Mouse (Mus musculus): ENCODE results near the gene Jdp2.

Jdp2 gene

GRCm38 (mm10) chr12:85670080-85670479 is 71.3 kb downstream of the Jdp2 start:
- H3K27me3 ChIP-seq (ENCODE audit: insufficient read depth, low read length): peaks cover 17% of the 10 kb centered on the region
- H3K36me3 ChIP-seq (ENCODE audit: insufficient read depth, low read length): no peaks in the 10 kb centered on the region
- peaks cover 30% of the 10 kb centered on the region for H3K4me1 ChIP-seq (replicated peaks; ENCODE audit: low read depth, low read length)
- TF ChIP-seq CTCF (conservative IDR thresholded peaks at IDR 0.05; ENCODE audit: low read length) (no peak), POU5F1 (IDR thresholded peaks at IDR 0.05; ENCODE audit: borderline replicate concordance, low read length) (no peak), NANOG (IDR thresholded peaks at IDR 0.05; ENCODE audit: borderline replicate concordance, low read length) (no peak)
- H3K4me3 ChIP-seq (replicated peaks; ENCODE audit: low read length): no peak overlapping the region
- peaks cover 8% of the 10 kb centered on the region for H3K9me3 ChIP-seq (ENCODE audit: low read length)

GRCm38 (mm10) chr12:85673914-85674313 is 75.1 kb downstream of the Jdp2 start:
- TF ChIP-seq CTCF (conservative IDR thresholded peaks at IDR 0.05; ENCODE audit: low read length) (no peak), NANOG (IDR thresholded peaks at IDR 0.05; ENCODE audit: borderline replicate concordance, low read length) (no peak), POU5F1 (IDR thresholded peaks at IDR 0.05; ENCODE audit: borderline replicate concordance, low read length) (no peak)
- Histone ChIP-seq H3K4me3 (replicated peaks; ENCODE audit: low read length) (no peak overlapping the region), H3K4me1 (replicated peaks; ENCODE audit: low read depth, low read length) (0 out of 2 replicates have a peak, but pooled peaks cover 4% of the 10 kb centered on the region), H3K27me3 (ENCODE audit: insufficient read depth, low read length) (peaks cover 10% of the 10 kb centered on the region; the same call in 1 of the 2 replicates), H3K36me3 (ENCODE audit: insufficient read depth, low read length) (no peaks in the 10 kb centered on the region), H3K9me3 (ENCODE audit: low read length) (peaks cover 13% of the 10 kb centered on the region)

DNA sequence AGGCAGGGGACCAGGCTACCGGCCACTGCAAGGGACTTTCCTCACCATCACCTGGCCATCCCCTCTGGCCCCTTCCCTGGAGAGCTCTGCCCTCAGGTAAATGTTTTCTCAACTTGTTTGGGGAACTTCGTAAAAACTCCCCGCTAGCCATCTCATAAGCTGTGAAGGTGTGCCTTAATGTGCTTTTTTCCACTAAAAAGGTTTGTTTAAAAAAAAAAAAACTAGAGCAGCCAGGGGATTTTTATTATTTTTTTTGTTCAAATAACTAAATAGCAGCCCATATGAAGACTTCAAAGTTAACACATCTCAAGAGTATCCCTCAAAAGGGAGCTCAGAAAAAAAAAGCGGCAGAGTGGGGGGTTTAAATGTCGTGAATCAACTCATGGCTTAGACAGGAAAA is 80.3 kb downstream of the Jdp2 start:
- Histone ChIP-seq H3K36me3 (ENCODE audit: insufficient read depth, low read length) (no peaks in the 10 kb centered on the region), H3K9me3 (ENCODE audit: low read length) (0 out of 2 replicates have a peak, but pooled peaks cover 5% of the 10 kb centered on the region), H3K27me3 (ENCODE audit: insufficient read depth, low read length) (peaks cover 12% of the 10 kb centered on the region), H3K4me1 (replicated peaks; ENCODE audit: low read depth, low read length) (0 out of 2 replicates have a peak, but pooled peaks cover 4% of the 10 kb centered on the region), H3K4me3 (replicated peaks; ENCODE audit: low read length) (no peak overlapping the region)
- TF ChIP-seq CTCF (conservative IDR thresholded peaks at IDR 0.05; ENCODE audit: low read length) (no peak), POU5F1 (IDR thresholded peaks at IDR 0.05; ENCODE audit: borderline replicate concordance, low read length) (no peak), NANOG (IDR thresholded peaks at IDR 0.05; ENCODE audit: borderline replicate concordance, low read length) (no peak)

GRCm38 (mm10) chr12:85679808-85680207 is 81.0 kb downstream of the Jdp2 start:
- H3K36me3 ChIP-seq (ENCODE audit: insufficient read depth, low read length): no peaks in the 10 kb centered on the region
- TF ChIP-seq POU5F1 (IDR thresholded peaks at IDR 0.05; ENCODE audit: borderline replicate concordance, low read length) (no peak), NANOG (IDR thresholded peaks at IDR 0.05; ENCODE audit: borderline replicate concordance, low read length) (no peak), CTCF (conservative IDR thresholded peaks at IDR 0.05; ENCODE audit: low read length) (no peak)
- no peak overlapping the region for H3K4me3 ChIP-seq (replicated peaks; ENCODE audit: low read length)
- H3K4me1 ChIP-seq (replicated peaks; ENCODE audit: low read depth, low read length): 0 out of 2 replicates have a peak, but pooled peaks cover 4% of the 10 kb centered on the region
- peaks cover 12% of the 10 kb centered on the region for H3K27me3 ChIP-seq (ENCODE audit: insufficient read depth, low read length)
- 0 out of 2 replicates have a peak, but pooled peaks cover 5% of the 10 kb centered on the region for H3K9me3 ChIP-seq (ENCODE audit: low read length)

GRCm38 (mm10) chr12:85682328-85682727 is 83.5 kb downstream of the Jdp2 start:
- peaks cover 31% of the 10 kb centered on the region for H3K27me3 ChIP-seq (ENCODE audit: insufficient read depth, low read length)

GRCm38 (mm10) chr12:85684411-85685275 is 85.8 kb downstream of the Jdp2 start:
- Histone ChIP-seq H3K36me3 (ENCODE audit: insufficient read depth, low read length) (no peaks in the 10 kb centered on the region), H3K9me3 (ENCODE audit: low read length) (no peaks in the 10 kb centered on the region), H3K4me3 (replicated peaks; ENCODE audit: low read length) (no peak overlapping the region), H3K4me1 (replicated peaks; ENCODE audit: low read depth, low read length) (peaks cover 11% of the 10 kb centered on the region), H3K27me3 (ENCODE audit: insufficient read depth, low read length) (peaks cover 43% of the 10 kb centered on the region)
- TF ChIP-seq POU5F1 (IDR thresholded peaks at IDR 0.05; ENCODE audit: borderline replicate concordance, low read length): no peak
- no peak for TF ChIP-seq NANOG (IDR thresholded peaks at IDR 0.05; ENCODE audit: borderline replicate concordance, low read length)
- TF ChIP-seq CTCF (conservative IDR thresholded peaks at IDR 0.05; ENCODE audit: low read length): no peak

More at GRCm38 (mm10) chr12:85682328-85682727, 83.5 kb downstream of the Jdp2 start:
- H3K4me3 ChIP-seq (replicated peaks; ENCODE audit: low read length): no peak overlapping the region
- 0 out of 2 replicates have a peak, but pooled peaks cover 4% of the 10 kb centered on the region for H3K9me3 ChIP-seq (ENCODE audit: low read length)
- no peaks in the 10 kb centered on the region for H3K36me3 ChIP-seq (ENCODE audit: insufficient read depth, low read length)
- peaks cover 11% of the 10 kb centered on the region for H3K4me1 ChIP-seq (replicated peaks; ENCODE audit: low read depth, low read length)
- TF ChIP-seq POU5F1 (IDR thresholded peaks at IDR 0.05; ENCODE audit: borderline replicate concordance, low read length) (no peak), NANOG (IDR thresholded peaks at IDR 0.05; ENCODE audit: borderline replicate concordance, low read length) (no peak), CTCF (conservative IDR thresholded peaks at IDR 0.05; ENCODE audit: low read length) (peak; percentile 72)

DNA sequence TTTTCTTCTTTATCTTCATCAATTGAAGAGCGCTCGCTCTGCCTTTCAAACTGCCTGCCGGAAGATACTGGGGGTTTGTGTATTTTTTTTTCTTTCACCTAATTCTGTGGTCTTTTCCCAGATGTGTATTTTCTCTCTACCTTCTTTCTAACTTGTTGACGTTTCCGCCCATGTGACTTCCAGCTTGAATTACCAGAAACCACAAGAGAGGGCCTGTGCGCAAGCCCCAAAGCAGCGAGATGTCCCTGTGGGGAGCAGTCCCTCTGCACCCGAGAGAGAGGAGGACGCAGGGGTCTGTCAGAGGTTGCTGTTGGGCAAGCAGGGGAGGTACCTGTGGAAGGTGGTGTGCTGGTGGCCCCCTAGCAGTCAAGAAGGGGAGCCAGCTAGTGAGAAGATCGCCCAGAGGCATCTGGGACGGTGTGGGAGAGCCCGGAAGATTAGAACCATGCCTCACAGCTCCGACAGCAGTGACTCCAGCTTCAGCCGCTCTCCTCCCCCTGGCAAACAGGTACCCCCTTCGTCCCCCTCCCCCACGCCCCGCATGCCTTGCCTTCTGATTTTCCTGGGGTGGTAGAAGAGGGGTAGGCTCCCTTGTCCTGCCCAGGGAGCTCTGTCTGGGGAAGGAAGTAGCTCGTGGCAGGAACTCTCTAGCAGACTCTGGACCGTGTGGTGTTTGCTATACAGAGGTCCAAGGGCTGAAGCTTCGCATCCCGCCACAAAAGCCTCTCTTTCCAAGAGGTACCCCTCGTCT is 87.8 kb downstream of the Jdp2 start, which contains the start of gene Batf:
Batf (plus strand) TSS at position 204 of the 751 bp plus-strand sequence.
- H3K27me3 ChIP-seq (ENCODE audit: insufficient read depth, low read length): peaks cover 53% of the 10 kb centered on the region
- no peaks in the 10 kb centered on the region for H3K36me3 ChIP-seq (ENCODE audit: insufficient read depth, low read length)
- 0 out of 2 replicates have a peak within 1 kb of the TSS, but pooled peaks have one; percentile 26 for H3K4me3 ChIP-seq (replicated peaks; ENCODE audit: low read length)
- H3K9me3 ChIP-seq (ENCODE audit: low read length): no peaks in the 10 kb centered on the region
- peaks cover 11% of the 10 kb centered on the region for H3K4me1 ChIP-seq (replicated peaks; ENCODE audit: low read depth, low read length)
- TF ChIP-seq CTCF (conservative IDR thresholded peaks at IDR 0.05; ENCODE audit: low read length) (no peak), NANOG (IDR thresholded peaks at IDR 0.05; ENCODE audit: borderline replicate concordance, low read length) (no peak), POU5F1 (IDR thresholded peaks at IDR 0.05; ENCODE audit: borderline replicate concordance, low read length) (no peak)

DNA sequence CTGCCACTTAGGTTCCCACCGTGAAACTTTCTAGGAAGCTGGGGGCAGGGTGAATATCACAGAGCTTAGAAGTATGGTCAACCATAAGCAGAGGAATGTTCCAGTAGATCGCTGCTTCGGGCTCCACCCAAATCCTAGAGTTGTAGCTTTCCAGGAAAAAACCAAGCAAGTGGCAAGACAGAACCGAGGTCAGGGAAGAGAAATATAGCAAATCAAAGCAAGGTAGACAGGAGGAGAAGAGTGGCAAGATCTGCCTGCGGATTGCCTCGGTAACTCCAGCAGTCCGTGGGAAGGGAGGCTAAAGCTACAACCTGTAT is 88.3 kb downstream of the Jdp2 start:
- H3K4me3 ChIP-seq (replicated peaks; ENCODE audit: low read length): no peak overlapping the region
- TF ChIP-seq CTCF (conservative IDR thresholded peaks at IDR 0.05; ENCODE audit: low read length) (no peak), POU5F1 (IDR thresholded peaks at IDR 0.05; ENCODE audit: borderline replicate concordance, low read length) (no peak), NANOG (IDR thresholded peaks at IDR 0.05; ENCODE audit: borderline replicate concordance, low read length) (no peak)

More for the DNA sequence above, 88.3 kb downstream of the Jdp2 start:
- Histone ChIP-seq H3K4me1 (replicated peaks; ENCODE audit: low read depth, low read length) (peaks cover 11% of the 10 kb centered on the region), H3K27me3 (ENCODE audit: insufficient read depth, low read length) (peaks cover 53% of the 10 kb centered on the region), H3K9me3 (ENCODE audit: low read length) (no peaks in the 10 kb centered on the region), H3K36me3 (ENCODE audit: insufficient read depth, low read length) (no peaks in the 10 kb centered on the region)
